Mouse (Mus musculus) liver (tissue): ENCODE measurements around the gene Vmn2r25.
"Not testable (repeated sequence)": the region's sequence is repeated elsewhere in the genome, so short reads cannot be mapped to it uniquely, and the experiment has no call there.

Experiments
- DNase-seq: peaks from one replicate; pipeline ENCODE4 v3.0.0-alpha.2; 2020; ENCODE audit warnings: mixed read lengths

The Vmn2r25 gene

DNA sequence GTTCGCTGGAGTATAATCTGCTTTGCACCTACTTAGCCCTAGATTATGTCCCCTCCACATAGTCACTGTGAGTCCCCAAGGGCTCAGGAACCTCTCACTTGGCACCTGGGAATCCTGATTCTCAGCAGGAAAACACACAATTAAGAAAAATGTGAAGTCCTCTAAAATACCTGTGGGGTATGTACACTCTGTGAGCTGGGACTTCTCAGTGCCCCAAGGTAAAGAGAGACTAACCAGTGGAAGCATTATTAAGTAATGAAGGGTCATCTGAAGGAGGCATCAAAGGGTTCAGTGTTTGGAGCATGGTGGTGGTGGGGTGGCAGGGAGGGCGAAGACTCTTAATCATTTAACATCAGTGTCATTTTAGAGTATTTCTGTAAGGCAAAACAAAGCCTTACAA lies at the start of gene Vmn2r25:
Gene Vmn2r25 (minus strand): TSS at position 101 of the 400 bp plus-strand sequence.
- DNase-seq: not testable (repeated sequence)

GRCm38 (mm10) chr6:123819951-123820350 lies 33.3 kb downstream of the Vmn2r25 start:
- DNase-seq: no peak

DNA sequence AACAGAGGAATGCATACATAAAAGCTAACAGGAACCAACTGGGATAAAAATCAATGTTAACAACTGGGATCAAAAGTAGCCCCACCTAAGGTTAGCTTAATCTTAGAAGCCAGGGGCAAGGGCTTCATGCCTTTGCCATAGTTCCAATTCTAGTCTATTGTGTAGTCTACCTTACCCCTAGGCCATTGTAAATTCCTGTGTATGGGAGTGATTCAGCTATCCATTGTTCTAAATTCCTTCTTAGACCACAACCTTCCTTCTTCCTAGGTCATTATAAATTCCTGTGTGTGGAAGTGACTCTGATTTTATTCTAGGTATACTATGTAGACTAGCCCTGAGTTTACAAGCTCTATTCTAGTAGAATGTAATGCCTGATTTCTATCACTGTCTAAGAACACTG lies 43.0 kb downstream of the Vmn2r25 start:
- DNase-seq: not testable (repeated sequence)

DNA sequence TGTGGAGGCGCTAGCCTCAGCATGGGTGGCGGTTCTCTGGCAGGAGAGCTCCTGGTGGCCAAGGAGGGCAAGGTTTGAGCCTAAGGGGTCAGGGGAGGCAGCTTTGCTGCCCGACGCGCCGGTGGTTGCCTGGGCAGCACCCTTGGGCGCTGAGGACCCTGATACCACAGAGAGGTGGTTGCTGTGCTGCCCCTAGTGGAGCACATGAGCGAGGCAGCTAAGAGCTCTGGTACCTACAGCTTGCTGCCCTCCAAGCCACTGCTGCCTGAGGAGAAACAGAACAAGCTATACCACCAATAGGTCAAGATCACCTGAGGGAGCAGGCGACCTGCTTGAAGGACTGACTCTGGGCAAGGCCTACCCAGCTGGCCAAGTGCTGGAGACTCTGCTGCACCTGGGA lies 59.5 kb downstream of the Vmn2r25 start:
- no peak for DNase-seq

DNA sequence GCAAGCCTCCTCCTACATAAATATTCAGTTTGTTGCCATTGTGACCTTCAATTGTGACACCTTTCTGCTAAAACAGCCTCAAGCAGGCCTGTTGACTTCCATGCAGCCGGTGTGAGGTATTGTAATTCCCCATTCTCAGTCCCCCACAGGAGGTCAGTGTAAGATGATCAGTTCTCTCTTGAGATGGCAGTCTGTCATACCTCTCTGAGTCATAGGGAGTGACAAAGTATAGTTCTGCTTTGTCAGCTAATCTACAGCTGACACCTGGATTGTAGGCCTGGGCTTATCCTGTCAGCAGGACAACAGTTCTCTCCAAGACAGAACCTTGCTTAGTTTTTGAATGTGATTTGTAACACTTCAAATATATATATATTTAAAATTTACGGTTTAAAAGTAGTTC lies 68.4 kb downstream of the Vmn2r25 start:
- DNase-seq: no peak

DNA sequence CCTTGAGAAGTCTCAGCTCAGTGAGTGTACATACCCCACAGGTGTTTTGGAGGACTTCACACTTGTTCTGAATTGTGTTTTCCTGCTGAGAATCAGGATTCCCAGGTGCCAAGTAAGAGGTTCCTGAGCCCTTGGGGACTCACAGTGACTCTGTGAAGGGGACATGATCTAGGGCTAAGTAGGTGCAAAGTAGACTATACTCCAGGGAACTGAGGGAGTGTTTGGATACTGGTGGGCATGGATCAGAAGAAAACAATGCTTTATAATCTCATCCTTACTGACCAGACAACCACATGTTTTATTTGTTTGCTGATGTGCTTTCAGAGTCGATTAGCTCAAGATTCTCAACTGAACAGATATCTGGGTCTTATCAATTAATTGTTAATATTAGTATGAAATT lies 74.7 kb downstream of the Vmn2r25 start, which contains the start of gene Vmn2r24:
Gene Vmn2r24 (plus strand): TSS at position 301 of the 400 bp plus-strand sequence.
- no peak for DNase-seq
